Mouse (Mus musculus) embryo, embryonic 10 days (tissue): Measurements from ENCODE around the gene Gm36028.

Experiments
- DNase-seq: peaks from one replicate; pipeline ENCODE4 v3.0.0-alpha.2; 2015; ENCODE audit warnings: low spot score

Gm36028 gene

DNA sequence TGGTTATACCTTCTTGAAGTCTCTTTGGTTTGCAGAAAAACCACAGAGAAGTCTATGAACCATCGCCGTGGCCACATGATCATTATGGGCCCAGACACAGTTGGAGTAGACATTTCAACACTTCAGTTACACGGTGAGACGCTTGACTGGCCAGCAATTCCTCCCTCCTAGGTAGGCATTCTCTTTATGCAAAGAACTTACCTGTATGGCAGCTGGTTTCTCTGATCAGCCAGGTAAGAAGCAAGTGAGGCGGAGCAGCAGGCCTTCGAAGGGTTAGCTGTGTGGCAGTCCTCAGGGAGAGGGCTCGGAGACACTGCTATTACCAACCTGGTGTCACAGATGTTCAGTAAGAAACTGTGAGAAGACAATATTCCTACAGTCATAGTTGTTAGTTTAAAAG, 733 bp downstream of the Gm36028 start:
- no peak for DNase-seq

DNA sequence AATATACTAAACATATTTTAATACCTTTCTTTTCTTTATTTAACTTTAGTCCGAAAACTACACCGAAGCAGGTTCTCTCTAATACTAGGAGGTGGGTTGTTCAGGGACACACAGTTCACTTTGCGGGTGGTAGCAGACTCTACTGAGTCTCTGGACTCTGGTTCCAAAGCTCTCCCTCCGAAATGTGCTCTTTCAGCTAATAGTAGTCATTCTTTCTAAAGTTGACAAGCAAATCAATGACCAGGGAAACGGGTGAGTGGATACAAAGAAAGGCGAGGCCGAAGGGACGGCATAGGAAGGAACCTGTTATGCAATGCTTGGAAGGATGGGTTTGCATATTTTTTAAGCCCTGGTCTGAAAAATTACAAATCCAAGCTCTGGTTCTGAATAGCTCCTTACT, 3.5 kb downstream of the Gm36028 start:
- no peak for DNase-seq

DNA sequence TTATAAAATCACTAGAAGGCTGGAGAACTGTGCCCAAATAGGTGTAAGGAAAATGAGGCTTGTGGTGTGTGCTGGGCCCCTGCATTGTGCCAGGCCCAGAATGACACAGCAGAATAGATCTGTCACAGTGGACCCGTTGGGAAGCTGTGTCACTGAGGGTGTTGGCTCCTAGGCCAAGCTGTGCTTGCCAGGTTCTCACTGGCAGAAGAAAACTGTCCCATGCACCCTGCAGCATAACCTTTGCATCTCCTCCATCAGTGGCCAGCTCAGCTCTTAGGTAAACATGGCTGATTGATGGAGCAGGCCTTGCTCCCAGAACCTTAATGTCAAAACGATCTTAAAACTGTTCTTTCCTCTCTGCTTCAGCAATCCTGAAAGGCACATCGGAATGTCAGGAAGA, 4.6 kb downstream of the Gm36028 start:
- no peak for DNase-seq

DNA sequence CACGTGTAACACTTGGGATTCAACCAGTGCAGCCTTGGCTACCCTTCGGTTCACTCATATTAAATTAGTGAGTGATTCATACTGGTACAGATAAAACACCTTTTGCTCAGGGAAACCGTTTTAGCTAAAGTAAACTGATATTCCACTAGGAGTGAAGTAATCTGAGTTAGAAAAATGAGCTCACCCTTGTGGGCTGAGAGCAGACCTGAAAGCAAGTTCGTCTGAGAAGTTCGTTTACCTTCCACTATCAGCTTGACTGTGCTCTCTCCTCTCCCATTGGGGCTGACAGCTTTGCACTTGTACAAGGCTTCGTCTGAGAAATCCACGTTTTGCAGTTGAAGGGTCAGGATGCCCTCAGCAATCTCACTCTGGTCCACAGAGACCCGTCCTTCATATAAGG, 5.4 kb downstream of the Gm36028 start:
- DNase-seq: no peak

DNA sequence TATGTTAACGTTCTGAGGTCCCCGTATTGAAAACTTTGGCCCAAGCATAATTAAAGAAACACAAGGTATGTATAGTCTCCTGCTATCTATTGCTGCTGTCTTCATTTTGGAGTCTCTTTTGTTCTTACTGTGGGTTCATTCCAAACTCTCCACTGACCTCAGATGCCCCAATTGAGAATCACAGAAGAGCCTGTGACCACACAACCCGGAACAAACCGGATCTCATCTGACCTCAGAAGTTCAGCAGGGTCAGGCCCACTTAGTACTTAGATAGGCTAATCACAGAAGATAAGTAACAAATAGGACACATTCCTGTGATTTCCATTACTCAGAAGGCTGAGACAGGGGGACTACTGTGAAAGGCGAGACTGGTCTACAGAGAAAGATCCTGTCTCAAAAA, 6.4 kb downstream of the Gm36028 start:
- DNase-seq: peak; percentile 28

DNA sequence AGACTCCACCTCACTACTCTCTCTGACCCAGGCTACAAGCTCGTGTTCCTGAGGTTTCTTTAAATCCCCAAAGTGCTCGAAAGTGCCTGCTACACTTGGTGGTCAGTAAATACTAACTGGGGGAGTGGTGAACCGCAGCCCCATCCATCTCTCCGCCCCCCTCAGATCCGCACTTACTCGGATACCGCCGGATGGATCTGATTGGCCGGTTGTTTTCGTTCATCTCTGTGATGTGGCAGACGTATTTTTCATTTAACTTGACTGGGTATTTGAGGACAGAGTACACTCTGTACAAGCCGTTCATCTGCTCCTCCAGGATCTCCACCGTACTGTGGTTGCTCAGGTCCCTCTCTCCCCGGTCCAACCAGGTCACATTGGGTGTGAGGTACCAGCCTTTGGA, 6.9 kb downstream of the Gm36028 start:
- no peak for DNase-seq

DNA sequence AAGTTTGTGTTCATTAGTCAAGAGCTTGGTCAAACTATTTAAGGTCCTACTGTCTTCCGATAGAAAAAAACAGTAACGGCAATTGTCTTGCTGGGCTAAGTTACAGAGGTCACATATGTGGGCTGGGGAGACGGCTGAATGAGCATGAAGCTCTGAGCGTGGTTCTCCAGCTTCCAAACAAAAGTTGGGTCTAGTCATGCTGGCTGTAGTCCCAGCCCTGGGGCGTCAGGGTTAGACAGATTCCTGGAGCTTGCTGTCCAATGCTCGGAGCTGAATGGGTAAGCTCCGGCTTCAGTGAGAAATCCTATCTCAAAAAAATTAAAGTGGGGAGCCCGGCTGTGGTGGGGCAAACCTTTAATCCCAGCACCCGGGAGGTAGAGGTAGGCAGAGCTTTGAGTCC, 7.7 kb downstream of the Gm36028 start:
- DNase-seq: no peak

DNA sequence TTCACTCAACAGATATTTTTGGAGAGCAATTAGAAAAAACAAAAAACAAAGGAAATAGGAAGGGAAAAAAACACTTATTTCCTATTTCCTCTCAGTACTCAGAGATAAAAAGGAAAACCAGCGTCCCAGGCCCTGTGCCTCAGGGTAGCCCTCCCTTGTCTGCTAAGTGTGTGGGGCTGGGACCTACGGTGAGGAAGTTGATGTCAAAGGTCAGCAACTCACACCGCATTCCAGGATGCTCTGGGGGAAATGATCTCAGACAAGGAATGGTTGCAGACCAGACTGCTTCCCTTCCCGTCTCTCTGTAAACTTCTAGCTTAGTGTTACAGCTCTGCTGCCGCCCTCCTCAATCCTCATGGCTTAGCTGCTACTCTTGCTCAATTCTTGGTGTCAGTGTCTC, 9.6 kb downstream of the Gm36028 start:
- DNase-seq: peak; percentile 89

DNA sequence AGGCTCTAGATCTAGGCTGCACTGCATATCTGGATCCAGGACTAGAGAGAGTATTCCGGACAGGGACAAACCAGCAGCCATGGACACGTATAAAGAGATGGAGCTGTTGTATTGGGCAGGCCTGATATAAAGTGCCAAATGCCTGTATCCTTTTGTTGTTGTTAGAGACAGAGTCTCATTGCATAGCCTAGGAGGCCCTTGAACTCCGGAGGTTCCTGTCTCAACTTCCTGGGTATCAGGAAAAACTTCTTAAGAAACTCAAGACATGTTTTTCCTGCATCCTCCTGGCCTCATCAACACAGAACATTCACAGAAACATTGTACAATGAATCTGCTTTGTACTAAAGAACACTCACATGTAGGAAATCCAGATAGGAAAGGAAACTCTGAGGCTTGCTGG, 13.9 kb downstream of the Gm36028 start:
- no peak for DNase-seq

DNA sequence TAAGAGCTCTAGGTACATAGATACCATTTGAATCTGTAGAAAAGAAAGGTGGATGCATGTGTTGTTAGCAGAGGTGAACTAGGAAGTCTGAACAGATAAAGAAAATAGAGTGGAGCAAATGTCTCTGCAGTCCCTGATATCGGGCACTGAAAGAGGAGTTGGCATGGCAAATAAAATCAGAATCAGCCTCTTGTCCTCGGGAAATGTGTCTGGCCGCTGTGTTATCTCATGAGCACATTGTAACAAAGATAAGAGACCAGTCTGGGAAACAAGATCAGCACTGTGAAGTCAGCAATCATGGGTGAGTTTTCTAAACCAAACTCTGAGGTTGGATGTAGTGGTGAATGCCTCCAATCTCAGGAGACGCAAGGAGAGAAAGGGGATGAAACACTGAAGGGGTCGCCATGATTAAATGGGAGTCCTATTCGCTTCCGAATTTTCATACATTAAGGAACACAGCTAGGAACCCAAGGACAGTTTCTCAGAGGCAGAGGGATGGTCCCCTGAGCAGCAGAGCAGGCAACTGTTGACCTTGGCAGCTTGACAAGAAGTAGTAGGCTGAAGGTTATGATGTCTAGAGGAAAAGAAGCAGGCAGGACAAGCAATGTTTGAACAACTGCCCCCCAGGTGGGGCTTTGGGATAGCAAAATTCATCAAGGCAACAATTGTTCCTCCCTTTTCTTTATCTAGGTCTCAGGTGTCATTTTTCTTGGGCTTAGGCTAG, 15.6 kb downstream of the Gm36028 start:
- no peak for DNase-seq

DNA sequence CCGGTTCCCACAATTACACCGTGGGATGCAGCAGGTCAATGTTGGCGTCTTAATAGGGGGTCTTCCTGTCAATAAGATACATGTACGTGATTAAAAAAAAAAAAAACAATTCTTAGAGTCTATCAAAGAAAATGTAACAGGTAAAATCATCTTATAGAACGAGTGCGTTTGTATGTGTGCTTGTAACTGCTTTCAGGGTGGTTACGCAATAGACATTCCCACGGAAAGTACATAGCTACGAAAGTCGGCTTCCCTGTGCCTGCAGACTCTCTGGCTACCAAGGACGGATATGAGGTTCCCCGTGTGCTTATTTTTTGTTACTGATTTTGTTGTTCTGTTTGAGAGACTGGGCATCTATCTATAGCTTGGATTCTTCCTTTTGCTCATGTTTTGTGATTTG, 17.2 kb downstream of the Gm36028 start:
- DNase-seq: no peak

DNA sequence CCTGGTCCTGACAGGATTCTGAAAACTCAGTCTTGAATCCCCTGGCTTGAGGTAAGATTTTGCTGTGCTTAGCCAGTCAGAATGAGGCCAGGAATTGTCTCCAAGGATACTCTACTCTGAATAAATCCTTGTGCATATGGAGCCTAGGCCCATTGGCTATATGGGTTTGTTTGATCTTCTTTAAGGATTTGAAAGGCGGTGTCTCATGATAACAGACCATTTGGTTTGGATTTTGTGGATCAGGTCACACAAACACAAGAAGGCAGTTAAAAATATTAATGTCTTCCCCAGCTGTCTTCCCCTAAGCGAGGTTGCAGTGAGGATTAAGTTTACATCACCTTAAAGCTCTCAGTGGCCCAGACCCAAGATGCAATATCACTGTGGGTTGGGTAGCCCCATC, 18.5 kb downstream of the Gm36028 start:
- DNase-seq: no peak

DNA sequence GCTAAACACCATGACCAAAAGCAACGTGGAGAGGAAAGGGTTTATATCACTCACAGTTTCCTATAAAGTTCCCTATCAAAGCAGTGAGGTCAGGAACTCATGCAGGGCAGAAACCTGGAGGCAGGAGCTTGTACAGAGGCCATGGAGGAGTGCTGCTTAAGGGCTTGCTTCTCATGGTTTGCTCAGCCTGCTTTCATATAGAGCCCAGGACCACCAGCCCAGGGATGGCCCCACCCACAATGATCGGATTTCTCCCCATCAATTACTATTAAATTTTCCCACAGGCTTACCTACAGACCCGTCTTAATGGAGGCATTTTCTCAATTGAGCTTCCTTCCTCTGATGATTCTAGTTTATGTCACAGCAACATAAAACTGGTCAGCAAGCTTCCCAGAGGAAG, 23.4 kb downstream of the Gm36028 start:
- DNase-seq: no peak

DNA sequence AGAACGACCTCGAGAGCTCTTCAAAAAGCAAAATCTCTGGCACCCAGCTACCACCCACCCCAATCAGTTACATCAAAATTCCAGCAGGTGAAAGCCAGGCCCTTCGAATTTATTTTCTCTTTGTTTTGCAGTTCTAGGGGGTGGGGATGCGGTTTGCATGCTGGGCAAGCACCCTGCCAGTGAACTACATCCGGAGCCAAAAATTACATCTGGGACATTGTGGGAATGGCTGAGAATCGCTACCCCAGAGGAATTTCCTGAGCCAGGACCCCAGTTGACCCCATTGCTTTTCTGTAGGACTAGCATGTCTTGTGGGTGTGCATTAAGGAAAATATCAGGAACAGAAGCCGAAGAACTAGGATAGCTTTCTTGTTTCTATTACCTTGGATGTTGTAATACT, 29.9 kb downstream of the Gm36028 start:
- no peak for DNase-seq

DNA sequence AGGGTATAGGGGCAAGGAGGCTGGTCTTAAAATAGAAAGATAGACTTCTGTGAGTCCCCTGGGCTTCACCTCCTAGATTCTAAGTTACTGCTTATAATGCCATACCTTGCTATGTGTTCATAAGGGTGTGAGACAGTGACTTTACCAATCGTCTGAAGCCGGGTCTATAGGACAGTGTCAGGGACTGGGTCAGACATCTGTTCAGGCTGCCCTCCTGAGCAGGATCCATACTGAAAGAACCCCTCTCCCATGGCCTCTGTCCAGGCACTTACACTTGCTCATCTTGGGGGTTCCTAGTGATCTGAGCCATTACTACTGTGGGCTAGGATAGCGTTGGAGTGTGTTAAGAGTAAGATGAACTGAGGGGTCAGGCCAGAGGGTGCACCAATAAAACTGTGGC, 34.7 kb downstream of the Gm36028 start:
- no peak for DNase-seq

DNA sequence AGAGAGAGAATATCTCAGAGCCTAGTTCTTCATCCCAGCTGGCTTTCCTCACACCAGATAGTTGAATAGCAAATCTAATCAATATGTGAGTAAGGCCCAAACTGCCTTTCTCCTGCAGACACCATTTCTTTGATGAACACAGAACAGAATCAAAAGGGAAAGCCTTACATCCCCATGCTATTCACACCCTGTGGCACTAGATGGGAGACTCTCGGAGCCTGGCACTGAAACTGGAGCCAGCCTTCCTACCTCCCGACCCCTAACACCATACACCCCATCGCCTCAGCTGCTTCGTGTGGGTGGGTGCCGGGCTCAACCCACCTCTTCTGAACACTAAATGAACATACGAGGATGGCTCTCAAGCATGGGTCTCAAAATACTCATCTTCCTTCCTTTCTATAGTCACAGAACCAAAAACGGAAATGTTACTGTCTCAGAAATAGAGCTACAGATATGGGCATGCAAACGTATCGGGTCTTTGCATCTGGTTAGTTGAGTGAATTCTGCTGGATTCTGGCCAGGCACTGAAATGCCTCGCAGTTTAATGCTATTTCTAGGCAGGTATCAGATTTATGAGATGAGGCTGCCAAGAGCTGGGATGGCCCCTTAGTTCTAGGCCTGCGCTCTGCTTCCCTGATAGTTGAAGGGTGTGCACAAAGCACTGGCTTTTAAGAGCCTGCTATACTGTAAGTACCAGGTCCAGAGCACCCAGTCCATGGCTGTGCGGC, 36.0 kb downstream of the Gm36028 start:
- DNase-seq: no peak

DNA sequence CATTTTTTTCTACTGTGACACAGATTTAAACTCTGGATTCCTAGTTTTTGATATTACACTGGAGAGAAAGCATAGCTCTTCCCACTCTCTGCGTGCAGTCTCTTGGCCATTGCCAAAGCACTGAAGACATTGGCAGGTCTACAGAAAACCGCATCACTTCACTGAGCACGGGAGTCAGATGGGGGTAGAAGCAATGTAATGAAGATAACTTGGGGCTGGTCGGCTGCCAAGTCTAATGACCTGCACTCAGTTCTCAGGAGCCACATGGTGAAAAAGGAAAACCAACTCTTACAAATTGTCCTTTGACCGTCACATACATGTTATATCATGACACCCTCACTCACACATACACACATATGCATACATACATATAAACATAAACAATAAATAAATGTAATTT, 37.0 kb downstream of the Gm36028 start:
- DNase-seq: no peak

DNA sequence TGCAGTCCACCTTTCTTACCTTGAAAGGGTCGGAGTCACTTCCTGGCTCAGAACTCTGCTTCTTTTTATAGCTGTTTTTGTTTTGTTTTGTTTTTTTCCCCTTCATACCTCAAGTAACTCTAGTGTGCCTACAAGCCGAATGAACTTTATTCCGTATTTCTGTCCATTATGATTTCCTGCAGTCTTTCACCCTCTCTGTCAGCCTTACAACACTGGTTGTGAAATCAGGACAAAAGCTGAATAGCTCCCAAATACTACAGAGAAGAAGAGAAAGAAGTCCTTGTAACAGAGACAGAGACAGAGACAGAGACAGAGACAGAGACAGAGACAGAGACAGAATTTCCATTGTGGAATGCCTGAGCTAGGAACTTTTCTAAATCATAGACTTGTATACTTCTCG, 43.0 kb downstream of the Gm36028 start:
- no peak for DNase-seq

DNA sequence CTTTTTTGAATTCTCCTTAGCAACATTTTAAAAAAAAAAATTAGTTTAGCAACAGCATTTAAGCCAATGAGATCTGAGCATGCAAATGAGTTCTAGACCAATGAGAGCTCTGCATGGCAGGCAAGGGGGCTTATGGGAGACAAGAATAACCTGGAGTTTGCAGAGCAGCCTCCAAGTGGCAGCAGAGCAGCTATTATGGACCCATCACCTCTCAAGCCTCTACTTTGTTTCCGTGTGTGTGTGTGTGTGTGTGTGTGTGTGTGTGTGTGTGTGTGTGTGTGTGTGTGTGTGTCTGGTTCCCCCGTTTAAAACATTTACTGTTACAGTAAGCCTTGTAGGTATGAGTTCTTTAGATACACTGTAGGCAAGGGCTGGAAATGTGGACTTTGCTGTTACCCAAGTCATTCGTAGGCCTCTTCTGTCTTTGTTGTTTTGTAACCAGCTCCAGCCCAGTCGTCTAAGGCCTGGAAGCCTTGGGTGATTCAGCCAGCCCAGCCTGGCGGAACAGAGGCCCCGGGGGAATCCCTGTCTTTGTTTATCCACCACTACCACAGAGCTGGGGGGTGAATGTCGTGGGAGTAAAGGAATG, 46.5 kb downstream of the Gm36028 start:
- peak; percentile 87 for DNase-seq

DNA sequence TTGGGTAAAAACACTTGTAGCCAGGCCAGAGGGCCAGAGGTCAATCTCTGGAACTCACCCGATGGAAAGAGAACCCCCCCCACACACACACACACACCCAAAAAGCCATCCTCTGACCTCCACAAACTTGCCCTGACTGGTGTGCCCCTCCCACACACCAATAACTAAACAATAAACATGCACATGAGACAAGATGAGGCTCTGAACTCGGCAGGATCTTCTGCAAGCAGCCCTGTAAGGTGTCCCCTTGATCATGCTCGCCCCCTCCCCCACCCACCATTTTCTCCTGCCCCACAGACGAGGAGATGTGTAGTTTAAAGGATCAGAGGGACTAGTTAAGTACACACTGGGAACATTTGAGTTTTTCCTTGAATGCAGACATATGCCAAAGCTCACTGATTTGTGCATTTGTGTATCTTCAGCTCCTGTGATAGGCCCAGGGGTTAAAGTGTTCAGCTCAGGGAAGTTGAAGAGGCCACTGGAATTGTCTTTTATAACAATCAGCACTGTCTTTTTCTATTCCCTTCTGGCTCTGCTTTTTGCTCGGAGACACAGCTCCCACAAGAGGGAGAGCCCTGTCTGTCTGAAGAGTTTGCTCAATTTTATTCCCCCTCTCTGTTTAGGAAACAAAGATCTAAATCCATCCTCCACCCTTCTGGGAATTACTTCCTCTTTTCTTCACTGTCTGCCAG, 47.1 kb downstream of the Gm36028 start:
- DNase-seq: no peak

DNA sequence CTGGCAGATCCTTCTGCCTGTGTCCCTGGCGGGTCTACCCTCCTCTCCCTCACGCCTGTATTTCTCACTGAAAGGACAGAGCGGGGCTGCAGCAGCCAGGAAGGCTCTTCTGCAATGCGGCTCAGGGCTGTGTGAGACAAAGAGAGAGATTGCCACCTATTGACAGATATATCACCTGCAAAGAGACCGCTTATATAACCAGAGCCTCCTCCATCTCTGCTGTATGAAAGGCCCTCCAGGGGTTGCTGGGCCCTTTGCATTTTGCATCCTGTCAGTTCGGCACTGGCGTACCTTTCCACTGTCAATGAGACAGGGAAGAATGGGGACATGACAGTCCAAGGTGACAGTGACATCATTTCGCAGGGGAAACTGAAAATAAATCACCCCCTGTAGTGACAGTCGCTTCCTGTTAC, 48.5 kb downstream of the Gm36028 start:
- peak; percentile 54 for DNase-seq

DNA sequence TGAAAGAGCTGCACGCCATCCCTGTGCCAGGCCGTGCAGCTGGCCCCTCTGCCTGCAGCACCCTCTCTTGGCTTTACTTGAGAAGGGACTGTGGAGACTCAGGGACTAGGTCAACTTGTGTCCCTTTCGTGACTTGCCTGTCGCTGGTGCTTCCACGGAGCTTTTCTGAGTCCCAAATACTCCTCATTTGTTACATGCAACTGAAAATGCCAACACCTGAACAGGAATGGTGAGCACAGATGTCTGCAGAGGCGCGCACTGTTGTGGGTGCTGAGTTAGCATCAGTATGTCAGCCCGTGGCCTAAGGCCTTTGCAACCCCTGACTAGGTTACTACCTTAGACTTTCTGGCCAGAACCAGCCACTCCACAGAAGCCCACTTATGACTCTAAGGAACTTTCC, 49.1 kb downstream of the Gm36028 start:
- no peak for DNase-seq

DNA sequence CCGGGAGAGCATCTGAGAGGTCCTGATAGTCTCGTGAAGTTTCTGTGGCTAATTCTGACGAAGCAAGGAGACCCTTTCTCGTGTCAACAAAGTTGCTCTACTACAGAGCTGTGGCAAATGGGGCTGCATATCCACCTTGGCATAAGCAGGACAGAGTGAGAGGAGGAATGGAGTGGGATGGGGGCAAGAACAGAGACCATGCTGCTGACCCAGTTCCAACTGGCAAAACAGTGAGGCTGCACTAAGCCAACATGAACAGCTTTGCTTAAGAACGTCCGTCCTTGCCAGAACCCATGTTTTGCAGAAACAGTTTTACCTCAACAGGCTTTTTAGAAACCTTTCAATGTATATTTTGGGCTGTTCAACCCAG, 51.3 kb downstream of the Gm36028 start:
- DNase-seq: no peak
